Mouse (Mus musculus) thymus, postnatal 0 days (tissue): ENCODE results near the gene Amn. TPM values are rescaled to one million over a fixed set of nuclear protein-coding genes. Genes with fewer than 3 reads are reported as not detected.

ENCODE experiments used
- DNase-seq: peaks from one replicate; pipeline ENCODE4 v3.0.0-alpha.2; 2015; ENCODE audit warnings: low spot score
- polyA plus RNA-seq: library from polyadenylated mRNA; unstranded; fragments of >200 nt; fragmentation: Nextera tagmentation; extraction: Ambion mirVana; gene quantifications from 2 replicates; pipeline ENCODE4 v1.2.1, GENCODE M21; 2015

Amn gene
- polyA plus RNA-seq, 1 experiment from 2014 or later, result 1.0 TPM

DNA sequence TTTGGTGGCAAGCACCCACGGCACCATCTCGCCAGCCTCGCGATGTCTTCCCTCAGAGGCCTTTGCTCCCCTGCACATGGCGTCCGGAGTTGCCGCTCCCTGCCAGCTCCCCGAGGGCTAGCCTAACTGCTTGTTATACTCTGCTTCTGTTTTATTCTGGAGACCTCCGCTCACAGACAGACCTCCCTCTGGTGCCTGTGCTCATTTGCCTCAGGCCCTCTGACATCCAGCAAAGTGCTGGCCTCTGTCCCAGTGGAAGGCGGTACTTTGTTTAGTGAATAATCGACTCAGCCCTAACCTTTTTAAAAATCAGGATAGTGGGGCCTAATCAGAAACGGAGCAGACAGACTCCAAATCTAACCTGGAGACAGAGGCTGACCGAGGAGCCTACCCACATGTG, 50.9 kb downstream of the Amn start:
- DNase-seq, result no peak

DNA sequence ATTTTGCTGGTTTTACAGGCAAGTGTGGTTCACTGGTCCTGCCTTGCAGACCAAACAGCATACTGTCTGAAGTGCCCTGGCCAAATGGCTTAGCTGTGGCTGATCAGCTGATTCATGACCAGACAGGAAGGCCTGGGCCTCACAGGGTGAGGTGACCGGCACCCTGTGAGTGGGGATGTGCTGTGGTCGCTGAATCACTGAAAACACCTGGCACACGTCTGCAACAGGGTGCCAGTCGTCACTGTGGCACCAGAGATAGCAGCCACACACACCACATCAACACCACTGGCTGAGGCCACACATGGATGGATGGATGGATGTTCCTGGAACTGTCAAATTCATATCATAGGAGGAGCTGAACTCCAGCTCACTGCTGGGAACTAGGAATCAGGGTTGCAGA, 52.5 kb downstream of the Amn start:
- DNase-seq, result no peak

DNA sequence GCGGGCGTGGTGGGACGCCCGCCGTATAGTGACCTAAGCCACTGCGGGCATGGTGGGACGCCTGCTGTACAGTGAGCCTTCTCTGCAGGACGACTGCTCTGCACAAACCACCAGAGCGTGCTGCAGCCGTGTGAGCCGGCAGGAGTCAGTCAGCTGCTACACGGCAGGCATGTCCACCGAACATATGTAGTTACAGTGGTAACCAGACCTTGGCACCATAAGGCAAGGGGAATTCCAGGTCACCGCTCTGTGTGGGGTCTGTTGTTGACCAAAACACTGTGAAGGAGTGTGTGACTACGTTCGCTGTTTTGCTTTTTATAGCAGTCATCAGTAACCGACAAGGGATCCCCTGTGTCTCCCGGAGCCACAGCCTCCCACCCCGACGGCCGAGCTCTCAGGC, 53.6 kb downstream of the Amn start:
- DNase-seq, result no peak

DNA sequence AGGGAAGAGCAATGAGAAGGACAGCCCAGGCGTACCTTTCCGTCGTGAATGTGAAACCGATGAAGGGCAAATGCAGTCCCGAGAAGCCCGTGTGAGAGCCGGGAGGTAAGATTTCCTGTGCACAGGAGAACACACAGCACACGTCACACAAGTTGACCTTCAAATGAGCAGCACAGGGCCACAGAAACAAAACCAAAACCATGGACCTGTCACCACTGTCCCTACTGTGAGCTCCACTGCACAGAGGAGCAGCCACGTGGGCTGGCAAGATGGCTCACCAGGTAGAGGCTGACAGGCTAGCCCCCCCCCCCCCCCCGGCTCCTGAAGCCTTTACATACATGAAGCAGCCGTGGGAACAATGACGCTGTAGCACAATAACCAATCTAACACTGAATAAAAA, 54.1 kb downstream of the Amn start:
- DNase-seq, result no peak

DNA sequence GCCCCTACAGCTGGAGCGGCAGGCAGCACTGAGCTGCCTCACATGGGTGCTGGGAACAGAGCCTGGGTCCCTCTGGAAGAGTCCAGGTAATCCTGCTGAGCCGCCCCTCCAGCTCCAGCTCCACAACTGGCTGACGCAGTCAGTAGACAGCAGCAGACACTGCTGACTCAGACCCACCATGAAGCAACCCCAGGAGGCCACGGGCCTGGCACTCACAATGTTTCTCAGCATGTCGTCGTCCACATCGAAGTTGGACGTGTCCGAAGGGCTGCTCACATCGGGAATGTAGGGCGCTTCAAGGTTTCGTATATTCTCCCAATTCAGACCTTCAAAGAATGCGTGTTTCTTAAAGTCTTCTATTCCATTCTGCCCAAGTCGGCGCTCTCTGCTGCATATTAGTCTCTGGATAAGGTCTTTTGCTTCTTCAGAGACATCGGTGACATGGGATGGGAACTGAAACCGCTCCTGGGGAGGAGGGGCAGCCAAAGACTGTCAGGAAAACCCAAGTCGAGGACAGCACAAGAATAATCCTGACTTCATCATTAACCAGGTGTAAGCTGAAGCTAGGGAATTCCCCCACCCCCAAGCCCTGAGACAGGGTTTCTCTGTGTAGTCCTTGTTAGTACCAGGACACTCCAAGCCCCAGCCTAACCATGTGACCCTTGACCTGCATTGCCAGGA, 55.0 kb downstream of the Amn start:
- no peak for DNase-seq

Other genes with a start within 250 kb of the Amn start
- 10.1 and 14.0 TPM in 2 replicates for gene Rcor1, start 231.7 kb upstream of the Amn start, polyA plus RNA-seq
- 11.7 and 13.1 TPM in 2 replicates for gene Traf3, start 104.7 kb upstream of the Amn start, polyA plus RNA-seq
- 0.34 TPM in 1 of 2 replicates, not detected in the other for gene 4930595D18Rik, start 86.6 kb upstream of the Amn start, polyA plus RNA-seq
- gene Cdc42bpb, start 106.6 kb downstream of the Amn start, polyA plus RNA-seq, result 4.3 and 4.9 TPM in 2 replicates
- 4.8 and 5.9 TPM in 2 replicates for gene Lbhd2, start 135.7 kb downstream of the Amn start, polyA plus RNA-seq
- 25.3 and 33.2 TPM in 2 replicates for gene Exoc3l4, start 145.9 kb downstream of the Amn start, polyA plus RNA-seq
- 9.0 and 9.1 TPM in 2 replicates for gene Tnfaip2, start 171.4 kb downstream of the Amn start, polyA plus RNA-seq
- 20.6 and 21.1 TPM in 2 replicates for gene Gm266, start 214.7 kb downstream of the Amn start, polyA plus RNA-seq